Mouse (Mus musculus): ENCODE results near the gene Rin2.

- TF ChIP-seq MAX (IDR thresholded peaks at IDR 0.05; ENCODE audit: low read depth) (no peak), POLR2A (IDR thresholded peaks at IDR 0.05; ENCODE audit: insufficient read length, low read depth) (no peak), TCF3 (IDR thresholded peaks at IDR 0.05; ENCODE audit: insufficient read length, low read depth) (no peak), REST (IDR thresholded peaks at IDR 0.05; ENCODE audit: insufficient read depth, insufficient read length) (no peak), E2F4 (IDR thresholded peaks at IDR 0.05; ENCODE audit: insufficient read depth) (no peak), MYOG (IDR thresholded peaks at IDR 0.05; ENCODE audit: control insufficient read depth in 1 of 3, insufficient read depth in 1 of 3, insufficient read length in 2 of 3, low read depth in 2 of 3) (no peak), POLR2AphosphoS2 (IDR thresholded peaks at IDR 0.05; ENCODE audit: insufficient read length, low read depth) (no peak), TCF12 (IDR thresholded peaks at IDR 0.05; ENCODE audit: insufficient read depth, poor library complexity, severe bottlenecking) (no peak), CEBPB (IDR thresholded peaks at IDR 0.05; ENCODE audit: insufficient read depth, poor library complexity, severe bottlenecking) (no peak), USF1 (IDR thresholded peaks at IDR 0.05; ENCODE audit: low read depth) (no peak), MYOD1 (IDR thresholded peaks at IDR 0.05; ENCODE audit: control insufficient read depth in 1 of 3, insufficient read length in 2 of 3, low read depth in 2 of 3) (no peak), SRF (IDR thresholded peaks at IDR 0.05; ENCODE audit: control insufficient read depth, insufficient read length, low read depth) (no peak)
Observed at GRCm38 (mm10) chr2:145882398-145882797, 207.4 kb downstream of the Rin2 start.
